Mouse (Mus musculus) WW6 (cell line): ENCODE data around the gene Dap.

ENCODE experiments used
- DNase-seq: peaks from one replicate; pipeline ENCODE4 v3.0.0-alpha.2; 2013; ENCODE audit warnings: low read depth, low spot score

The Dap gene

GRCm38 (mm10) chr15:31264827-31265226 is 40.7 kb downstream of the Dap start:
- peak; percentile 53 for DNase-seq

- DNase-seq, result no peak
Observed at GRCm38 (mm10) chr15:31265404-31265803, 41.3 kb downstream of the Dap start.

- no peak for DNase-seq
Observed at GRCm38 (mm10) chr15:31265845-31266244, 41.7 kb downstream of the Dap start.

- no peak for DNase-seq
Observed at GRCm38 (mm10) chr15:31268148-31268547, 44.0 kb downstream of the Dap start.

- DNase-seq, result no peak
Observed at GRCm38 (mm10) chr15:31269558-31269957, 45.4 kb downstream of the Dap start.

- no peak for DNase-seq
Observed at GRCm38 (mm10) chr15:31272695-31273094, 48.6 kb downstream of the Dap start.

GRCm38 (mm10) chr15:31273509-31273908 is 49.4 kb downstream of the Dap start:
- DNase-seq, result no peak

- no peak for DNase-seq
Observed at GRCm38 (mm10) chr15:31278090-31278489, 54.0 kb downstream of the Dap start.

GRCm38 (mm10) chr15:31279120-31279519 is 55.0 kb downstream of the Dap start:
- no peak for DNase-seq

GRCm38 (mm10) chr15:31279577-31280004 is 55.5 kb downstream of the Dap start:
- no peak for DNase-seq

GRCm38 (mm10) chr15:31280059-31280458 is 55.9 kb downstream of the Dap start:
- DNase-seq, result no peak

- no peak for DNase-seq
Observed at GRCm38 (mm10) chr15:31280683-31281082, 56.6 kb downstream of the Dap start.

GRCm38 (mm10) chr15:31281830-31282229 is 57.7 kb downstream of the Dap start:
- no peak for DNase-seq

GRCm38 (mm10) chr15:31282353-31282752 is 58.2 kb downstream of the Dap start:
- DNase-seq, result no peak

- no peak for DNase-seq
Observed at GRCm38 (mm10) chr15:31284142-31284541, 60.0 kb downstream of the Dap start.

- DNase-seq, result no peak
Observed at GRCm38 (mm10) chr15:31284922-31285631, 61.0 kb downstream of the Dap start.

- no peak for DNase-seq
Observed at GRCm38 (mm10) chr15:31285695-31286094, 61.6 kb downstream of the Dap start.

GRCm38 (mm10) chr15:31292627-31293026 is 68.5 kb downstream of the Dap start:
- DNase-seq, result no peak

GRCm38 (mm10) chr15:31294311-31294710 is 70.2 kb downstream of the Dap start:
- no peak for DNase-seq

- DNase-seq, result no peak
Observed at GRCm38 (mm10) chr15:31296882-31297776, 73.0 kb downstream of the Dap start.

GRCm38 (mm10) chr15:31297777-31298137 is 73.6 kb downstream of the Dap start:
- no peak for DNase-seq

- DNase-seq, result no peak
Observed at GRCm38 (mm10) chr15:31299258-31299917, 75.3 kb downstream of the Dap start.
